Mouse (Mus musculus) heart, postnatal 0 days (tissue): ENCODE results near the gene Kmo.

Experiments used
- CTCF ChIP-seq: IDR thresholded peaks from 2 replicates; pipeline ENCODE4 v1.5.1; 2016; ENCODE audit warnings: antibody characterized with exemption, control low read depth, low read depth
- EP300 ChIP-seq: IDR thresholded peaks from 2 replicates; pipeline ENCODE4 v1.6.1; 2016; ENCODE audit warnings: antibody characterized with exemption, low read depth

DNA sequence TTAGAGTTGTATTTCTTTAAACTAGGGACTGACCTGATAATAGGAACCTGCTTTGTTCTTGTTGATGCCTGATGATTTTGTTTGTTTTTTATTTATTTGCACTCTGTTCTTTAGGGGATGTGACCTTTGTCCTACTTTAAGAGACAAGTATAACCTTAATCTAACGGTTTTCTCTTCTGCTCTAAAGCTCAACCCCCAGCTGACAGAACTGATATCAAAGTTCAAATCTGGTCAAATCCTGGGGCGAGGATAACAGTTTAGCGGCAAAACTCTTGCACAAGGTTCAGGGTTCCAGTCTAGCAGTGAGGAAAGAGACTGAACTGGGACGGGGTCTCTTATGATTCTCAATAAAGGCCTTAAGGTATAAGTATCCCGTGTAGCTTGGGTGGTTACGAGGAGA is 9.1 kb downstream of the Kmo start:
- TF ChIP-seq CTCF (no peak), EP300 (no peak)
